Mouse (Mus musculus) midbrain, embryonic 12.5 days (tissue): ENCODE data around the gene Tnrc6a. TPM values are rescaled to one million over a fixed set of nuclear protein-coding genes. Genes with fewer than 3 reads are reported as not detected.
A peak's percentile ranks its signal among the peaks of the same experiment; 100 is the strongest.

Experiments
- ATAC-seq: fragments of 200-750 bp; cut with Nextera tagmentation; 2 replicates; pipeline ENCODE4 v1.8.0; 2017; ENCODE audit warnings: low read depth, moderate TSS enrichment, moderate library complexity; ENCODE audit not compliant: low FRiP score
- H3K27ac ChIP-seq: fragments of 300-500 bp; sonication (generic); replicated peaks from 2 replicates; pipeline ENCODE4 v1.5.1; 2016; ENCODE audit warnings: mild to moderate bottlenecking
- H3K27me3 ChIP-seq: fragments of 300-500 bp; sonication (generic); 2 replicates; pipeline ENCODE4 v1.6.1; 2016; ENCODE audit warnings: mild to moderate bottlenecking
- H3K36me3 ChIP-seq: fragments of 300-500 bp; sonication (generic); 2 replicates; pipeline ENCODE4 v1.6.1; 2016
- H3K4me1 ChIP-seq: fragments of 300-500 bp; sonication (generic); 2 replicates; pipeline ENCODE4 v1.6.1; 2016
- H3K4me2 ChIP-seq: fragments of 300-500 bp; sonication (generic); replicated peaks from 2 replicates; pipeline ENCODE4 v1.6.1; 2016; ENCODE audit warnings: mild to moderate bottlenecking, moderate library complexity
- H3K4me3 ChIP-seq: fragments of 300-500 bp; sonication (generic); 2 replicates; pipeline ENCODE4 v1.5.1; 2016; ENCODE audit warnings: mild to moderate bottlenecking
- H3K9ac ChIP-seq: fragments of 300-500 bp; sonication (generic); replicated peaks from 2 replicates; pipeline ENCODE4 v1.6.1; 2016; ENCODE audit warnings: mild to moderate bottlenecking, moderate library complexity
- H3K9me3 ChIP-seq: fragments of 300-500 bp; sonication (generic); 2 replicates; pipeline ENCODE4 v1.6.1; 2016; ENCODE audit warnings: mild to moderate bottlenecking
- WGBS: fragments of 180-500 bp; shearing (Covaris S2); methylation state at CpG from one replicate; pipeline ENCODE4 v1.1.7; 2016; 5-methylcytosine and 5-hydroxymethylcytosine counted together
- polyA plus RNA-seq: library from polyadenylated mRNA; unstranded; fragments of >200 nt; fragmentation: Nextera tagmentation; extraction: Ambion mirVana; gene quantifications from 2 replicates; pipeline ENCODE4 v1.2.1, GENCODE M21; 2016

Tnrc6a gene
- polyA plus RNA-seq, 1 experiment from 2014 or later, result 82.6 TPM

DNA sequence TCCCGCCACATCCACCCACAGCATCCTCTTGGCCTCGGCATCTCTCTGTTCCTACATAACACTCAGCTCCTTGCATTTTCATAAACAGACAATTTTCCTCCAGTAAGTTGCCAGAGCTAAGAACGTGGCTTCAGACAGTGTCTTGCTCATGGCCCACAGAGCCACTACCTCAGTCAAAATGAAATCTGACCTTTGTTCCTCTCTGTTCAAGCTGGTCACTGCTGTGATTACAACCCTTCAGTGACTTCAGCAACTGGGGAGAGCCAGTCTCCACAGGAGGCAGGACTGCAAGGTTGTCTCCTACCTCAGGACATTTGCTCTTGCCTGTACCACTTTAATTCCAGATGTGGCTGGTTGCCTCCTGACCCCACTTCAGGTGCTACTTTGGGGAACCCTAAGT is 75.5 kb downstream of the Tnrc6a start:
- Histone ChIP-seq H3K4me1 (no peaks in the 10 kb centered on the region), H3K36me3 (peaks cover 12% of the 10 kb centered on the region), H3K27me3 (no peaks in the 10 kb centered on the region), H3K9me3 (no peaks in the 10 kb centered on the region), H3K4me3 (no peak overlapping the region), H3K4me2 (no peak overlapping the region), H3K27ac (no peak overlapping the region), H3K9ac (no peak overlapping the region)
- no peak for ATAC-seq
- WGBS, result 83% methylated on average over 3 of the region's 3 CpGs

- Histone ChIP-seq H3K4me1 (no peaks in the 10 kb centered on the region), H3K27me3 (no peaks in the 10 kb centered on the region), H3K4me2 (no peak overlapping the region), H3K9ac (no peak overlapping the region), H3K9me3 (no peaks in the 10 kb centered on the region), H3K27ac (no peak overlapping the region), H3K4me3 (no peak overlapping the region), H3K36me3 (peaks cover 9% of the 10 kb centered on the region)
- ATAC-seq, result no peak
- 95% methylated on average over 15 of the region's 15 CpGs for WGBS
These were observed 76.0 kb downstream of the Tnrc6a start for GRCm38 (mm10) chr7:123199656-123200206.

GRCm38 (mm10) chr7:123200722-123201121 is 77.0 kb downstream of the Tnrc6a start:
- Histone ChIP-seq H3K9me3 (no peaks in the 10 kb centered on the region), H3K4me3 (no peak overlapping the region), H3K9ac (no peak overlapping the region), H3K27me3 (no peaks in the 10 kb centered on the region), H3K36me3 (no peaks in the 10 kb centered on the region), H3K27ac (no peak overlapping the region), H3K4me2 (no peak overlapping the region), H3K4me1 (no peaks in the 10 kb centered on the region)
- 86% methylated on average over 9 of the region's 9 CpGs for WGBS
- ATAC-seq, result no peak

DNA sequence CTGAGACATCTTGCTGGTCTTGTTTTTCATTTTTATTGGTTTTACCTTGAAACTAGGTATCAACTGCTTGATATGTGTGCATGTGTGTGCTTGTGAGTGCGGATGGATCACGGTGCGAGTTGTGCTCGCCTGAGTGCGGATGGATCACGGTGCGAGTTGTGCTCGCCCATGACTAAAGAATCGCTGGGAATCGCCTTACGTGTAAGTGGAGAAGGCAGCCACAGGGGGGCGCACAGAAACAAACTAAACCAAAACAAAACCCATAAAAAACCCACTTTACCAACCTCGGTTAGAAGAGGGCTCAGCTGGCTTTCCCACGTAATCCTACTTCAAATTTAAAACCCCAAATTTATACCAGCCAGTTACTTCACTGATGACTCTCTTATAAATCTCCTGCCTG is 81.6 kb downstream of the Tnrc6a start:
- H3K9me3 ChIP-seq, result no peaks in the 10 kb centered on the region

GRCm38 (mm10) chr7:123207561-123207960 is 83.9 kb downstream of the Tnrc6a start:
- no peak overlapping the region for H3K9ac ChIP-seq
- ATAC-seq, result no peak
- H3K4me1 ChIP-seq, result no peaks in the 10 kb centered on the region
- H3K4me3 ChIP-seq, result no peak overlapping the region
- 84% methylated on average over 6 of the region's 6 CpGs for WGBS
- no peak overlapping the region for H3K4me2 ChIP-seq
- no peak overlapping the region for H3K27ac ChIP-seq
- H3K36me3 ChIP-seq, result no peaks in the 10 kb centered on the region
- H3K9me3 ChIP-seq, result no peaks in the 10 kb centered on the region
- no peaks in the 10 kb centered on the region for H3K27me3 ChIP-seq

More for the DNA sequence above, 81.6 kb downstream of the Tnrc6a start:
- Histone ChIP-seq H3K4me3 (no peak overlapping the region), H3K4me2 (no peak overlapping the region), H3K9ac (no peak overlapping the region), H3K4me1 (no peaks in the 10 kb centered on the region), H3K27me3 (no peaks in the 10 kb centered on the region), H3K27ac (no peak overlapping the region), H3K36me3 (no peaks in the 10 kb centered on the region)
- no peak for ATAC-seq
- 43% methylated on average over 14 of the region's 14 CpGs for WGBS

- ATAC-seq, result no peak
- Histone ChIP-seq H3K4me2 (no peak overlapping the region), H3K27me3 (no peaks in the 10 kb centered on the region), H3K9me3 (no peaks in the 10 kb centered on the region), H3K4me1 (peaks cover 8% of the 10 kb centered on the region; the same call in 1 of the 2 replicates), H3K27ac (no peak overlapping the region), H3K9ac (no peak overlapping the region), H3K36me3 (no peaks in the 10 kb centered on the region), H3K4me3 (no peak overlapping the region)
- WGBS, result 72% methylated on average over 9 of the region's 9 CpGs
These were observed 86.2 kb downstream of the Tnrc6a start for GRCm38 (mm10) chr7:123209864-123210263.

GRCm38 (mm10) chr7:123211461-123211860 is 87.8 kb downstream of the Tnrc6a start:
- peaks cover 8% of the 10 kb centered on the region; the same call in 1 of the 2 replicates for H3K4me1 ChIP-seq
- 54% methylated on average over 5 of the region's 5 CpGs for WGBS
- no peak overlapping the region for H3K4me3 ChIP-seq
- H3K36me3 ChIP-seq, result no peaks in the 10 kb centered on the region
- ATAC-seq, result no peak
- H3K9ac ChIP-seq, result no peak overlapping the region
- no peaks in the 10 kb centered on the region for H3K27me3 ChIP-seq
- H3K4me2 ChIP-seq, result no peak overlapping the region
- no peak overlapping the region for H3K27ac ChIP-seq
- H3K9me3 ChIP-seq, result no peaks in the 10 kb centered on the region

DNA sequence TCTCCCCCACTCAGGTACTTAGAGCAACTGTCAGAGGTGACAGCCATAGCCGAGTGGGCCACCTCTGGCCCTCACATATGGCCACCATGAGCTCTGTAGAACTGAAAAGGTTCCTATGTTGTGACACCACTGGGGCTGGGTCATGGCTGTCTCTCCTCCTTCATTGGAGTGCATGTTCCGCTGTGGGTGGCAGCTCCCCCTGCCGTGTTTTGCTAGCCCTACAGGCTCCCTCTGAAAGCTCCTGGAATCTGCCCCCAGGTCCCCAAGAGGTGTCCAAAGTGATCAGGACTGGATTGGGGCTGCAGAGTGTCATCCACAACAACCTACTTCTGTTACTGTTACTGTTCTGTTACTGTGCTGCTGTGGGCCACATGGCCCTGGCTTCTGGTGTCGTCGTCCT is 88.6 kb downstream of the Tnrc6a start:
- ATAC-seq, result no peak
- H3K4me3 ChIP-seq, result no peak overlapping the region
- whole genome bisulfite sequencing, result 83% methylated on average over 5 of the region's 5 CpGs
- no peak overlapping the region for H3K9ac ChIP-seq
- H3K36me3 ChIP-seq, result no peaks in the 10 kb centered on the region
- H3K27ac ChIP-seq, result no peak overlapping the region
- no peaks in the 10 kb centered on the region for H3K9me3 ChIP-seq
- H3K27me3 ChIP-seq, result no peaks in the 10 kb centered on the region
- no peak overlapping the region for H3K4me2 ChIP-seq
- H3K4me1 ChIP-seq, result peaks cover 8% of the 10 kb centered on the region; the same call in 1 of the 2 replicates

- H3K27me3 ChIP-seq, result no peaks in the 10 kb centered on the region
- H3K4me1 ChIP-seq, result peaks cover 14% of the 10 kb centered on the region; the same call in 1 of the 2 replicates
- no peak for ATAC-seq
- no peak within 1 kb of the TSS for H3K9ac ChIP-seq
- no peak within 1 kb of the TSS for H3K27ac ChIP-seq
- 25% methylated on average over 8 of the region's 8 CpGs for WGBS
- no peaks in the 10 kb centered on the region for H3K36me3 ChIP-seq
- H3K4me3 ChIP-seq, result no peak within 1 kb of the TSS
- H3K9me3 ChIP-seq, result no peaks in the 10 kb centered on the region
- H3K4me2 ChIP-seq, result no peak within 1 kb of the TSS
These were observed 90.8 kb downstream of the Tnrc6a start, which contains the start of gene Slc5a11 for GRCm38 (mm10) chr7:123214365-123215075. TSS of gene Slc5a11 (plus strand) at chr7:123214780.

DNA sequence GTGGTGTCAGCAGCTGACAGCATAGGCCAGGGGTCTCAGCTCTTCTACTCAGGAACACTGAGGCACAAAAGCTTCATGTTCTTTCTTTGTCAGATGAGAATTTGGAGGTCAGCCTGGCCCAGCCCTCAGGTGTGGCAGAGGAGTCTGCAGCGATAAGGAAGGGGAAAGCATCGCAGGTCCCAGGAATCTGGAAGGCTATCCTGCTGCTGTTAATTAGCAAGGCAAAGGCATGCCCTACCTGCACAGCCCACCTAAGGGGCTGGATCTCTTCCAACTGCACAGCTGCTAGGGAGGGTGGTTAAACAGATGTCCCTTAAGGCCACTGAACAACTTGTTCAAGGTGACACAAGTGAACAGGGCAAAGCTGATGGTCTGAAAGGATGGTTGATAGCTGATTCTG is 91.5 kb downstream of the Tnrc6a start:
- H3K27ac ChIP-seq, result no peak overlapping the region
- no peaks in the 10 kb centered on the region for H3K27me3 ChIP-seq
- H3K4me2 ChIP-seq, result no peak overlapping the region
- H3K36me3 ChIP-seq, result no peaks in the 10 kb centered on the region
- WGBS, result 72% methylated on average over 2 of the region's 2 CpGs
- peaks cover 14% of the 10 kb centered on the region; the same call in 1 of the 2 replicates for H3K4me1 ChIP-seq
- H3K9me3 ChIP-seq, result no peaks in the 10 kb centered on the region
- H3K9ac ChIP-seq, result no peak overlapping the region
- no peak overlapping the region for H3K4me3 ChIP-seq
- ATAC-seq, result no peak

- Histone ChIP-seq H3K4me3 (no peak overlapping the region), H3K4me1 (peaks cover 14% of the 10 kb centered on the region; the same call in 1 of the 2 replicates), H3K9me3 (no peaks in the 10 kb centered on the region), H3K27me3 (no peaks in the 10 kb centered on the region), H3K9ac (no peak overlapping the region), H3K27ac (no peak overlapping the region), H3K36me3 (no peaks in the 10 kb centered on the region), H3K4me2 (no peak overlapping the region)
- ATAC-seq, result no peak
- 80% methylated on average over 7 of the region's 7 CpGs for WGBS
These were observed 94.0 kb downstream of the Tnrc6a start for GRCm38 (mm10) chr7:123217448-123218354.

- ATAC-seq, result peak; percentile 34; the same call in 1 of the 2 replicates
- Histone ChIP-seq H3K4me1 (peaks cover 14% of the 10 kb centered on the region; the same call in 1 of the 2 replicates), H3K9me3 (no peaks in the 10 kb centered on the region), H3K4me3 (no peak overlapping the region), H3K27me3 (no peaks in the 10 kb centered on the region), H3K9ac (no peak overlapping the region), H3K27ac (0 out of 2 replicates have a peak overlapping the region, but pooled peaks have one; percentile 46), H3K36me3 (no peaks in the 10 kb centered on the region), H3K4me2 (no peak overlapping the region)
- 16% methylated on average over 6 of the region's 6 CpGs for WGBS
These were observed 94.9 kb downstream of the Tnrc6a start for GRCm38 (mm10) chr7:123218620-123219019.
